Mouse (Mus musculus) forebrain, postnatal 0 days (tissue): ENCODE results near the gene Slc5a2. TPM values are rescaled to one million over a fixed set of nuclear protein-coding genes. Genes with fewer than 3 reads are reported as not detected.
A peak's percentile ranks its signal among the peaks of the same experiment; 100 is the strongest.

Source experiments
- ATAC-seq: fragments of 200-750 bp; cut with Nextera tagmentation; 2 replicates; pipeline ENCODE4 v1.8.0; 2017; ENCODE audit warnings: mild to moderate bottlenecking, moderate library complexity
- DNase-seq: peaks from one replicate; pipeline ENCODE4 v3.0.0-alpha.2; 2015
- H3K27ac ChIP-seq: fragments of 300-500 bp; sonication (generic); 2 replicates; pipeline ENCODE4 v1.5.1; 2014; ENCODE audit warnings: low read depth, mild to moderate bottlenecking, antibody characterized with exemption, low read length, moderate library complexity, mixed read lengths
- H3K27me3 ChIP-seq: fragments of 300-500 bp; sonication (generic); 2 replicates; pipeline ENCODE4 v1.6.1; 2014; ENCODE audit warnings: mild to moderate bottlenecking, low read length, mixed read lengths; ENCODE audit not compliant: insufficient read depth
- H3K36me3 ChIP-seq: fragments of 300-500 bp; sonication (generic); 2 replicates; pipeline ENCODE4 v1.6.1; 2014; ENCODE audit warnings: mild to moderate bottlenecking, moderate library complexity; ENCODE audit not compliant: insufficient read depth
- H3K4me1 ChIP-seq: fragments of 300-500 bp; sonication (generic); 2 replicates; pipeline ENCODE4 v1.6.1; 2014; ENCODE audit warnings: antibody characterized with exemption; ENCODE audit not compliant: insufficient read depth
- H3K4me2 ChIP-seq: fragments of 300-500 bp; sonication (generic); 2 replicates; pipeline ENCODE4 v1.6.1; 2014; ENCODE audit warnings: low read depth, mild to moderate bottlenecking, moderate library complexity
- H3K4me3 ChIP-seq: fragments of 300-500 bp; sonication (generic); 2 replicates; pipeline ENCODE4 v1.5.1; 2014; ENCODE audit warnings: low read depth, low read length, mixed read lengths
- H3K9ac ChIP-seq: fragments of 300-500 bp; sonication (generic); 2 replicates; pipeline ENCODE4 v1.6.1; 2014; ENCODE audit warnings: mild to moderate bottlenecking
- H3K9me3 ChIP-seq: fragments of 300-500 bp; sonication (generic); 2 replicates; pipeline ENCODE4 v1.6.1; 2016; ENCODE audit warnings: low read length
- CTCF ChIP-seq: sonication (generic); IDR thresholded peaks from 2 replicates; pipeline ENCODE4 v1.5.1; 2016; ENCODE audit warnings: antibody characterized with exemption, control low read depth, low read depth
- WGBS: fragments of 180-500 bp; shearing (Covaris S2); extraction: QIAGEN DNeasy Blood & Tissue Kit; methylation state at CpG from one replicate; pipeline ENCODE4 v1.1.7; 2014; 5-methylcytosine and 5-hydroxymethylcytosine counted together
- polyA plus RNA-seq: library from polyadenylated mRNA; unstranded; fragments of >200 nt; fragmentation: Nextera tagmentation; extraction: Ambion mirVana; gene quantifications from 2 replicates; pipeline ENCODE4 v1.2.1, GENCODE M21; 2015
- total RNA-seq: library from RNA; depleted of rRNA; stranded (reverse); fragments of >200 nt; gene quantifications from 2 replicates; pipeline ENCODE4 v1.2.3, GENCODE M21; 2014

Gene Slc5a2
- total and polyA plus RNA-seq, 2 experiments from 2014 or later = 0.10 TPM; not detected in 1

DNA sequence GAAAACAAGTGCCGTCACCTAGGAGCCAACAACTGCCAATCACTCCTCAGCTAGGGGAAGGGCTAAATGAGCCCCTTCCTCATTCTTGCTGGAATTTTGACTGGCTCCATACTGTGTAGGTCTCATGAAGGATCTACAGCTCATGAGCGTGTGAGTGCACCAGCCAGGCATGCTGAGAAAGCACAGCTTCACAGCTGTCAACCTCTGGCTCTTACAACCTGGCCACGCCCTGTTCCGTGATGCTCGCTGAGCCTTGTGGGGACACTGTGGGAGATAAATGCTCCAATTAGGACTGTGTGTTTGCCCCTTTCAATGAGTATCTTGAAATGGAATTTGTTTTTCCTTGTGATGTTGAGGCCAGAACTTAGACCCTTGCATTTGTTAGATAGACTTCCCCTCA is 15.5 kb upstream of the Slc5a2 start:
- no peak overlapping the region for H3K9ac ChIP-seq
- H3K27me3 ChIP-seq = peaks cover 5% of the 10 kb centered on the region; the same call in 1 of the 2 replicates
- H3K9me3 ChIP-seq = no peaks in the 10 kb centered on the region
- H3K4me1 ChIP-seq = 0 out of 2 replicates have a peak, but pooled peaks cover 4% of the 10 kb centered on the region
- H3K4me2 ChIP-seq = no peak overlapping the region
- ATAC-seq = no peak
- no peak for TF ChIP-seq CTCF
- H3K36me3 ChIP-seq = peaks cover 10% of the 10 kb centered on the region; the same call in 1 of the 2 replicates
- H3K4me3 ChIP-seq = no peak overlapping the region
- H3K27ac ChIP-seq = no peak overlapping the region
- 79% methylated on average over 5 of the region's 5 CpGs for WGBS
- DNase-seq = no peak

DNA sequence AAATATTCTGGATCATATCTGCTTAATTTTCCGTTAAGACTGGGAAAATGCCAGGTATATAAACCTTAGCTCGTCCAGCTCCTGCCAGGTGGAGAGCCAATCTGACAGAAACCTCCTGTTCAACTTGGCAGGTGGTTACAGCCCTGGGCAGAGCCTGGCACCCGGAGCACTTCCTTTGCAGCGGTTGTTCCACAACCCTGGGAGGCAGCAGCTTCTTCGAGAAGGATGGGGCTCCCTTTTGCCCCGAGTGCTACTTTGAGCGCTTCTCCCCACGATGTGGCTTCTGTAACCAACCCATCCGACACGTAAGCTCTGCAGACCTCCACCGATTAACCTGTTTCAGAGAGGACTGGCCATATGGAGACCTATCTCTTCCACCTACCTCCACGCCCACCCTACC is 13.5 kb upstream of the Slc5a2 start:
- H3K4me3 ChIP-seq = peak overlapping the region; percentile 24; the same call in 1 of the 2 replicates

DNA sequence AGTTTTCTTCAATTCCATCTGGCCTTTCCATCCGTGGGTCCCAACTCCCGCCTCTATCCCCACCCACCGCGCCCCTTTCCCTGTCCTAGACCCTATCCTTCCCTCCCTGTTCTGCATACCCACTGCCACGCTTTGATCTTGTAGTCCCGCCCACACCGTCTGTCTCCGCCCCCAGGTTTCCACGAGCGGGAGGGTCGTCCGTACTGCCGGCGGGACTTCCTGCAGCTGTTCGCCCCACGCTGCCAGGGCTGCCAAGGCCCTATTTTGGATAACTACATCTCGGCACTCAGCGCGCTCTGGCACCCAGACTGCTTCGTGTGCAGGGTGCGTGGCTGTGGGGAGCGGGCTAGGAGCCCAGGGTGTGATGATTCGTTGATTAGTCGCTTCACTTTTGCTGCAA is 12.8 kb upstream of the Slc5a2 start:
- WGBS = 4% methylated on average over 24 of the region's 24 CpGs
- no peaks in the 10 kb centered on the region for H3K9me3 ChIP-seq
- 0 out of 2 replicates have a peak overlapping the region, but pooled peaks have one; percentile 26 for H3K9ac ChIP-seq
- peak; percentile 74 for DNase-seq
- peaks cover 8% of the 10 kb centered on the region; the same call in 1 of the 2 replicates for H3K36me3 ChIP-seq
- H3K27ac ChIP-seq = no peak overlapping the region
- peaks cover 5% of the 10 kb centered on the region; the same call in 1 of the 2 replicates for H3K27me3 ChIP-seq
- 0 out of 2 replicates have a peak, but pooled peaks cover 4% of the 10 kb centered on the region for H3K4me1 ChIP-seq
- peak overlapping the region; percentile 24 for H3K4me3 ChIP-seq
- no peak for TF ChIP-seq CTCF
- peak overlapping the region; percentile 55 for H3K4me2 ChIP-seq
- ATAC-seq = peak; percentile 86

More for the DNA sequence above, 13.5 kb upstream of the Slc5a2 start:
- Histone ChIP-seq H3K36me3 (peaks cover 8% of the 10 kb centered on the region; the same call in 1 of the 2 replicates), H3K27ac (no peak overlapping the region), H3K4me2 (peak overlapping the region; percentile 55), H3K27me3 (peaks cover 5% of the 10 kb centered on the region; the same call in 1 of the 2 replicates), H3K9ac (no peak overlapping the region), H3K9me3 (no peaks in the 10 kb centered on the region), H3K4me1 (0 out of 2 replicates have a peak, but pooled peaks cover 4% of the 10 kb centered on the region)
- TF ChIP-seq CTCF = no peak
- ATAC-seq = no peak
- no peak for DNase-seq
- 48% methylated on average over 12 of the region's 12 CpGs for WGBS

DNA sequence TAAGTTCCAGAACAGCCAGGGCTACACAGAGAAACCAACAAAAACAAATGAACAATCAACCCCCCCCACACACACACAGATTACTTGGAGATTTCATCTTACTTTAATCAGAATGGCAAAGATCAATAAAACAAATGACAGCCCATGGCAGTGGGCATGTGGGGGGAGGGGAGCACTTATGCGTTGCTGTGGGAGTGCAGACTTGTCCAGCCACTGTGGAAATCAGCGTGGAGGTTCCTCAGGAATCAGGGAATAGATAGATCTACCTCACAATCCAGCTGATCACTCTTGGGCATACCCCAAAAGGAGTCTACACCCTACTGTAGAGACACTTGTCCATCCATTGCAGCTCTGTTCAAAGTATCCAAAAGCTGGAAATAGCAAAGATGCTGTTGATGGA is 10.5 kb upstream of the Slc5a2 start:
- no peak overlapping the region for H3K4me2 ChIP-seq
- no peak overlapping the region for H3K4me3 ChIP-seq
- H3K27me3 ChIP-seq = peaks cover 5% of the 10 kb centered on the region; the same call in 1 of the 2 replicates
- 68% methylated on average over 2 of the region's 2 CpGs for WGBS
- TF ChIP-seq CTCF = no peak
- H3K36me3 ChIP-seq = peaks cover 2% of the 10 kb centered on the region; the same call in 1 of the 2 replicates
- no peak for ATAC-seq
- H3K9ac ChIP-seq = no peak overlapping the region
- H3K27ac ChIP-seq = no peak overlapping the region
- H3K4me1 ChIP-seq = 0 out of 2 replicates have a peak, but pooled peaks cover 4% of the 10 kb centered on the region
- H3K9me3 ChIP-seq = no peaks in the 10 kb centered on the region
- no peak for DNase-seq

DNA sequence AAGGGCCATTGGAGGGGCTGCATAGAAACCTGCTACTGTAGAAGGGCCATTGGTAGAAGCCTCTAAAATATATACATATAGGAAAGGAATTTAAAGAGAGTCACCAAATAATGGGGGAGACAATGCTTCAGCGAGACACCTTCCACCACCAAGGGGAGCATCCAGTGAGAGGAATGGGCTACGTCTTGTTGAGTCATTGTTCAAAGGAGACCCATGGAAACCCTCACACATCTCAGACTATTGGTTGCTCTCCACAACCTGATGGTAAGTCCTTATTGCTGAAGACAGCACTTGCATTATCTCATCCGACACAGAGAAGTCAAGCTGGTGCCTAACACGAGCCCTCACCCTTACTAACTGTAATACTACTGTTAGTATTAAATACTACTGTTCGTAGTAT is 9.7 kb upstream of the Slc5a2 start:
- DNase-seq = no peak
- Histone ChIP-seq H3K4me2 (no peak overlapping the region), H3K27ac (no peak overlapping the region), H3K27me3 (peaks cover 5% of the 10 kb centered on the region; the same call in 1 of the 2 replicates), H3K4me1 (0 out of 2 replicates have a peak, but pooled peaks cover 4% of the 10 kb centered on the region), H3K9ac (no peak overlapping the region), H3K4me3 (no peak overlapping the region), H3K9me3 (no peaks in the 10 kb centered on the region), H3K36me3 (no peaks in the 10 kb centered on the region)
- TF ChIP-seq CTCF = no peak
- 91% methylated on average over 5 of the region's 5 CpGs for whole genome bisulfite sequencing
- ATAC-seq = no peak

DNA sequence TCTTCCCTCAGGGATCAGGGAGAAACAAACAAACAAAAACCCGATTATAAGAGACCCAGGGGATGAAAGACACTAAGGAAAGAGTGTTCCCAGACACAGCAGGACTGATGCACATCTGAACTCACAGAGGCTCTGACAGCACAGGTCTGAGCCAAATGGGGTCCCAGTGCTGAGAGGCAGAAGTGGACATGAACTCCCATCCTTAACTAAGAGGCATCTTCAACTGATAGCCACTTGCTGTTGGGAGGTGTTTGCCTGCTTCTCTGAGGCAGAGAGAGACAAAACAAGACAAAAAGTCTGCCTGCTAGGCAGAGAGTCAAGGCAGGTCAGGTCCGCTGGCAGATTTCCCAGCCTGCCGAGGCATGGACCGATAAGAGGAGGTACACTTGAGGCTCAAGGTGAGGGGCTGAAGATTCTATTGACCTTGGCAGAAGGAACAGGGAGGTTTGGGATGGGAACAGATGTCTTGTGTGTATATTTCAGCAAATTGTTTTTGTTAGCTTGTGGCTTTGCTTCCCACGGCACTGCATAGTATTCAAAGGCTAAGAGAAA is 8.6 kb upstream of the Slc5a2 start:
- Histone ChIP-seq H3K27me3 (no peaks in the 10 kb centered on the region), H3K27ac (no peak overlapping the region), H3K4me2 (no peak overlapping the region), H3K4me1 (0 out of 2 replicates have a peak, but pooled peaks cover 4% of the 10 kb centered on the region), H3K4me3 (no peak overlapping the region), H3K36me3 (no peaks in the 10 kb centered on the region), H3K9ac (no peak overlapping the region), H3K9me3 (no peaks in the 10 kb centered on the region)
- TF ChIP-seq CTCF = no peak
- WGBS = 50% methylated on average over 5 of the region's 5 CpGs
- ATAC-seq (no peak), DNase-seq (no peak)

DNA sequence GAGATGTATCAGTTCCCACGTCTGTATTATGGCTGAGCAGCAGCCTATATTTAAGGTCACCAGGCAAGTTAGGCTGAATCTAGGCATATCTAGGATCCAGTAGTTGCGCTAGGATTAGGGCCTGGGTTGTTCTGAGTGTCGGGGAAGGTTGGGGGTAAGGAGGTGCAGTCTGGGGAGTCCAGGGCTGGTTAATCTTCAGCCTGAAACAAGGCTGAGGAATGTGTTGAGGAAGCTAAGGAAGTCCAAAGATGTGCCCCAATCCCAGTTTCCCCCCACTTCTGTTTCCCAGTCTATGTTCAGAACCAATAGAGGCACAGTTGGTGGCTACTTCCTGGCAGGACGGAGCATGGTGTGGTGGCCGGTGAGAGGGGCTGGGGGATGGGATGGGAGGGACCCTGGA is 599 bp downstream of the Slc5a2 start:
- no peak for TF ChIP-seq CTCF
- Histone ChIP-seq H3K36me3 (no peaks in the 10 kb centered on the region), H3K4me3 (no peak overlapping the region), H3K4me1 (no peaks in the 10 kb centered on the region), H3K9me3 (no peaks in the 10 kb centered on the region), H3K27me3 (no peaks in the 10 kb centered on the region), H3K9ac (no peak overlapping the region), H3K27ac (no peak overlapping the region), H3K4me2 (no peak overlapping the region)
- no peak for ATAC-seq
- no peak for DNase-seq
- WGBS = 81% methylated on average over 5 of the region's 5 CpGs
